Mouse (Mus musculus) ovary, postnatal 10 days (tissue): Measurements from ENCODE around the gene Adamts9.

Experiments used
- DNase-seq: peaks from one replicate; pipeline ENCODE4 v3.0.0; 2022; ENCODE audit warnings: low spot score

Gene Adamts9

GRCm38 (mm10) chr6:92924536-92924935, 18.8 kb downstream of the Adamts9 start:
- DNase-seq: no peak

- DNase-seq: no peak
These were observed 21.4 kb downstream of the Adamts9 start for GRCm38 (mm10) chr6:92921843-92922242.

GRCm38 (mm10) chr6:92920938-92921689, 22.2 kb downstream of the Adamts9 start:
- no peak for DNase-seq

- DNase-seq: no peak
These were observed 32.7 kb downstream of the Adamts9 start for GRCm38 (mm10) chr6:92910611-92911010.

- DNase-seq: no peak
These were observed 33.9 kb downstream of the Adamts9 start for GRCm38 (mm10) chr6:92909361-92909760.

- DNase-seq: no peak
These were observed 37.4 kb downstream of the Adamts9 start for GRCm38 (mm10) chr6:92905922-92906321.

GRCm38 (mm10) chr6:92904491-92904890, 38.8 kb downstream of the Adamts9 start:
- no peak for DNase-seq

GRCm38 (mm10) chr6:92904037-92904436, 39.3 kb downstream of the Adamts9 start:
- DNase-seq: no peak

GRCm38 (mm10) chr6:92891535-92891934, 51.8 kb downstream of the Adamts9 start:
- no peak for DNase-seq

- no peak for DNase-seq
These were observed 60.0 kb downstream of the Adamts9 start for GRCm38 (mm10) chr6:92883131-92883900.

GRCm38 (mm10) chr6:92882446-92882845, 60.8 kb downstream of the Adamts9 start:
- DNase-seq: no peak

- DNase-seq: no peak
These were observed 63.5 kb downstream of the Adamts9 start for GRCm38 (mm10) chr6:92879700-92880265.

- no peak for DNase-seq
These were observed 64.5 kb downstream of the Adamts9 start for GRCm38 (mm10) chr6:92878771-92879170.

- no peak for DNase-seq
These were observed 66.1 kb downstream of the Adamts9 start for GRCm38 (mm10) chr6:92877236-92877635.

GRCm38 (mm10) chr6:92876121-92876520, 67.2 kb downstream of the Adamts9 start:
- DNase-seq: no peak

- no peak for DNase-seq
These were observed 68.0 kb downstream of the Adamts9 start for GRCm38 (mm10) chr6:92875340-92875739.

- DNase-seq: no peak
These were observed 68.4 kb downstream of the Adamts9 start for GRCm38 (mm10) chr6:92874854-92875253.

GRCm38 (mm10) chr6:92872766-92873165, 70.5 kb downstream of the Adamts9 start:
- DNase-seq: no peak

GRCm38 (mm10) chr6:92871813-92872212, 71.5 kb downstream of the Adamts9 start:
- no peak for DNase-seq

- DNase-seq: no peak
These were observed 73.6 kb downstream of the Adamts9 start for GRCm38 (mm10) chr6:92869582-92870219.

GRCm38 (mm10) chr6:92869089-92869581, 74.2 kb downstream of the Adamts9 start, which contains the start of gene Gm15737:
TSS of gene Gm15737 (plus strand) at chr6:92869357.
- no peak for DNase-seq

- no peak for DNase-seq
These were observed 80.7 kb downstream of the Adamts9 start for GRCm38 (mm10) chr6:92862599-92862998.
